Mouse (Mus musculus): ENCODE data around the gene Kdm4d.
"Not testable (repeated sequence)": the region's sequence is repeated elsewhere in the genome, so short reads cannot be mapped to it uniquely, and the experiment has no call there.

GRCm38 (mm10) chr9:14447086-14447485 is 53.2 kb downstream of the Kdm4d start:
- TF ChIP-seq CTCF, EP300 (IDR thresholded peaks at IDR 0.05; ENCODE audit: low read depth): not testable (repeated sequence)
